Mouse (Mus musculus) embryonic facial prominence, embryonic 11.5 days (tissue): ENCODE data around the gene Neurl4. TPM values are rescaled to one million over a fixed set of nuclear protein-coding genes. Genes with fewer than 3 reads are reported as not detected.

Experiments
- ATAC-seq: fragments of 200-750 bp; cut with Nextera tagmentation; replicated peaks from 2 replicates; pipeline ENCODE4 v1.8.0; 2017; ENCODE audit warnings: low read depth; ENCODE audit not compliant: insufficient number of reproducible peaks, low FRiP score, low TSS enrichment
- DNase-seq: peaks from one replicate; pipeline ENCODE4 v3.0.0-alpha.2; 2015; ENCODE audit warnings: low spot score
- H3K27ac ChIP-seq: fragments of 300-500 bp; sonication (generic); replicated peaks from 2 replicates; pipeline ENCODE4 v1.5.1; 2014; ENCODE audit warnings: mild to moderate bottlenecking, low read depth, low read length, control low read depth
- H3K27me3 ChIP-seq: fragments of 300-500 bp; sonication (generic); 2 replicates; pipeline ENCODE4 v1.6.1; 2014; ENCODE audit warnings: mild to moderate bottlenecking, low read length, moderate library complexity, mixed read lengths; ENCODE audit not compliant: control insufficient read depth, insufficient read depth
- H3K36me3 ChIP-seq: fragments of 300-500 bp; sonication (generic); replicated peaks from 2 replicates; pipeline ENCODE4 v1.6.1; 2014; ENCODE audit warnings: low read depth, mild to moderate bottlenecking, low read length, moderate library complexity, mixed read lengths; ENCODE audit not compliant: control insufficient read depth, insufficient read depth
- H3K4me1 ChIP-seq: fragments of 300-500 bp; sonication (generic); 2 replicates; pipeline ENCODE4 v1.6.1; 2014; ENCODE audit warnings: low read length, mixed read lengths; ENCODE audit not compliant: control insufficient read depth, insufficient read depth
- H3K4me2 ChIP-seq: fragments of 300-500 bp; sonication (generic); 2 replicates; pipeline ENCODE4 v1.6.1; 2014; ENCODE audit warnings: low read depth, mild to moderate bottlenecking, control low read depth, low read length, moderate library complexity
- H3K4me3 ChIP-seq: fragments of 300-500 bp; sonication (generic); 2 replicates; pipeline ENCODE4 v1.5.1; 2014; ENCODE audit warnings: low read depth, low read length, control low read depth
- H3K9ac ChIP-seq: fragments of 300-500 bp; sonication (generic); replicated peaks from 2 replicates; pipeline ENCODE4 v1.6.1; 2014; ENCODE audit warnings: mild to moderate bottlenecking, control low read depth, low read length
- H3K9me3 ChIP-seq: fragments of 300-500 bp; sonication (generic); replicated peaks from 2 replicates; pipeline ENCODE4 v1.6.1; 2016; ENCODE audit warnings: mild to moderate bottlenecking, low read length, inconsistent platforms, mixed read lengths; ENCODE audit not compliant: control insufficient read depth
- WGBS: fragments of 180-500 bp; shearing (Covaris S2); extraction: QIAGEN DNeasy Blood & Tissue Kit; methylation state at CpG from one replicate; pipeline ENCODE4 v1.1.7; 2014; 5-methylcytosine and 5-hydroxymethylcytosine counted together
- polyA plus RNA-seq: library from polyadenylated mRNA; unstranded; fragments of >200 nt; fragmentation: Nextera tagmentation; extraction: Ambion mirVana; gene quantifications from 2 replicates; pipeline ENCODE4 v1.2.1, GENCODE M21; 2014

Gene Neurl4
- polyA plus RNA-seq, 1 experiment from 2014 or later = 11.5 TPM

- Histone ChIP-seq H3K27ac (no peak overlapping the region), H3K4me3 (no peak overlapping the region), H3K27me3 (0 out of 2 replicates have a peak, but pooled peaks cover 2% of the 10 kb centered on the region), H3K4me2 (no peak overlapping the region), H3K4me1 (peaks cover 6% of the 10 kb centered on the region), H3K36me3 (no peaks in the 10 kb centered on the region), H3K9me3 (no peaks in the 10 kb centered on the region), H3K9ac (no peak overlapping the region; the same call in 1 of the 2 replicates)
- DNase-seq (no peak), ATAC-seq (no peak)
- 62% methylated on average over 5 of the region's 5 CpGs for WGBS
These were observed 37.0 kb downstream of the Neurl4 start for GRCm38 (mm10) chr11:69937834-69938233.

- Histone ChIP-seq H3K27me3 (0 out of 2 replicates have a peak, but pooled peaks cover 2% of the 10 kb centered on the region), H3K27ac (no peak overlapping the region), H3K4me1 (peaks cover 6% of the 10 kb centered on the region), H3K9ac (no peak overlapping the region; the same call in 1 of the 2 replicates), H3K4me2 (no peak overlapping the region), H3K9me3 (no peaks in the 10 kb centered on the region), H3K4me3 (no peak overlapping the region), H3K36me3 (no peaks in the 10 kb centered on the region)
- DNase-seq = no peak
- WGBS = 16% methylated on average over 9 of the region's 9 CpGs
- no peak for ATAC-seq
These were observed 37.6 kb downstream of the Neurl4 start for GRCm38 (mm10) chr11:69938401-69938979.

GRCm38 (mm10) chr11:69939181-69939580 is 38.3 kb downstream of the Neurl4 start:
- Histone ChIP-seq H3K4me2 (no peak overlapping the region), H3K9me3 (no peaks in the 10 kb centered on the region), H3K27ac (no peak overlapping the region), H3K36me3 (peaks cover 2% of the 10 kb centered on the region), H3K9ac (no peak overlapping the region), H3K4me3 (no peak overlapping the region), H3K4me1 (peaks cover 6% of the 10 kb centered on the region), H3K27me3 (0 out of 2 replicates have a peak, but pooled peaks cover 2% of the 10 kb centered on the region)
- no peak for ATAC-seq
- DNase-seq = no peak
- WGBS = 74% methylated on average over 5 of the region's 5 CpGs

- Histone ChIP-seq H3K4me2 (no peak overlapping the region), H3K9ac (no peak overlapping the region), H3K27ac (no peak overlapping the region), H3K27me3 (0 out of 2 replicates have a peak, but pooled peaks cover 2% of the 10 kb centered on the region), H3K4me1 (peaks cover 6% of the 10 kb centered on the region), H3K9me3 (no peaks in the 10 kb centered on the region), H3K4me3 (no peak overlapping the region), H3K36me3 (peaks cover 4% of the 10 kb centered on the region)
- ATAC-seq (no peak), DNase-seq (no peak)
- WGBS = 94% methylated on average over 17 of the region's 17 CpGs
These were observed 38.9 kb downstream of the Neurl4 start for GRCm38 (mm10) chr11:69939731-69940130.

GRCm38 (mm10) chr11:69940962-69941361 is 40.1 kb downstream of the Neurl4 start:
- Histone ChIP-seq H3K27ac (no peak overlapping the region), H3K4me2 (no peak overlapping the region), H3K27me3 (no peaks in the 10 kb centered on the region), H3K4me1 (peaks cover 3% of the 10 kb centered on the region; the same call in 1 of the 2 replicates), H3K9me3 (no peaks in the 10 kb centered on the region), H3K36me3 (peaks cover 4% of the 10 kb centered on the region), H3K4me3 (no peak overlapping the region), H3K9ac (no peak overlapping the region)
- ATAC-seq = no peak
- 88% methylated on average over 4 of the region's 4 CpGs for WGBS
- no peak for DNase-seq

- Histone ChIP-seq H3K4me2 (no peak overlapping the region), H3K27me3 (no peaks in the 10 kb centered on the region), H3K9me3 (no peaks in the 10 kb centered on the region), H3K4me3 (no peak overlapping the region), H3K27ac (no peak overlapping the region), H3K9ac (no peak overlapping the region), H3K4me1 (0 out of 2 replicates have a peak, but pooled peaks cover 3% of the 10 kb centered on the region), H3K36me3 (peaks cover 4% of the 10 kb centered on the region)
- no peak for ATAC-seq
- WGBS = 73% methylated on average over 13 of the region's 13 CpGs
- no peak for DNase-seq
These were observed 44.3 kb downstream of the Neurl4 start for GRCm38 (mm10) chr11:69945216-69945615.

- Histone ChIP-seq H3K27ac (no peak overlapping the region), H3K9ac (no peak overlapping the region), H3K4me3 (no peak overlapping the region; the same call in 1 of the 2 replicates), H3K4me2 (peak overlapping the region; percentile 69), H3K9me3 (no peaks in the 10 kb centered on the region), H3K4me1 (0 out of 2 replicates have a peak, but pooled peaks cover 3% of the 10 kb centered on the region), H3K27me3 (no peaks in the 10 kb centered on the region), H3K36me3 (peaks cover 4% of the 10 kb centered on the region)
- no peak for ATAC-seq
- WGBS = 89% methylated on average over 18 of the region's 18 CpGs
- DNase-seq = no peak
These were observed 45.4 kb downstream of the Neurl4 start for GRCm38 (mm10) chr11:69945997-69946891.
